In the genomic region with DNA sequence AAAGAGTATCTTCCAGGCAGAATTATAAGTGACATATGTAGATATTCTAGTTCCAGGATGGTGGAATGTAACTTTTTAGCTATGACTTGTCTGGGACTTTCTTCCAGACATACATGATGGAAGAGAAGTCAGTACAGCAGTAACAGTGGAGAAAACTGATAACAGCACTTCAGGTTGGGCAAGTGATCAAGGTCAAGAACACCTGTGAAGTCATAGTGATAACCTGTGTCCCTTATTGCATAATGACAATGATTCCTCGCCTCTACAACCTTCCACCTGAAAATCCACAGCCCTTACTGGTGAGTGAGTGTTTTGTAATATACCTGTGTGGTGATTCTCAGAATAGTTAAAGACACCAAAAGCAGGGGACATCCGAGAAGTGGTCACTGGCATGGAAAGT, we compare ENCODE assay signal across 19 mouse cellular contexts.
"Had no signal": no experiment of that assay in that cellular context is flagged by ENCODE, and none has a peak within 500 bp of the region (broad histone marks: within the 10 kb centered on the region; RNA-seq: fewer than 3 reads in every experiment).

No protein-coding gene starts in this region.

- H3K27ac ChIP-seq: midbrain, embryonic 10.5 days; midbrain, embryonic 12.5 days; neural tube, embryonic 13.5 days; neural tube, embryonic 15.5 days; stomach, embryonic 15.5 days; stomach, postnatal 0 days had no signal

- H3K9me3 ChIP-seq: midbrain, embryonic 10.5 days; midbrain, embryonic 12.5 days; neural tube, embryonic 13.5 days; neural tube, embryonic 15.5 days; stomach, embryonic 15.5 days had no signal

- H3K4me2 ChIP-seq: lung, embryonic 14.5 days; midbrain, embryonic 12.5 days; neural tube, embryonic 13.5 days; neural tube, embryonic 15.5 days; stomach, embryonic 15.5 days had no signal

- H3K27me3 ChIP-seq: midbrain, embryonic 12.5 days; neural tube, embryonic 13.5 days; neural tube, embryonic 15.5 days; stomach, embryonic 15.5 days had no signal

- H3K36me3 ChIP-seq: midbrain, embryonic 10.5 days; midbrain, embryonic 12.5 days; neural tube, embryonic 13.5 days; neural tube, embryonic 15.5 days; stomach, embryonic 15.5 days had no signal

- H3K4me3 ChIP-seq: midbrain, embryonic 10.5 days; midbrain, embryonic 12.5 days; myocyte; neural tube, embryonic 13.5 days; neural tube, embryonic 15.5 days; stomach, embryonic 15.5 days had no signal

- DNase-seq: lung, adult 18-20 months; lung, embryonic 14.5 days; lung, postnatal 4 days; midbrain, embryonic 14.5 days; retina, postnatal 1 day; right cerebral cortex, adult 18-20 months; right cerebral cortex, postnatal 25 days; right cerebral cortex, postnatal 4 days; thymus, adult 2 months; thymus, postnatal 25 days; thymus, postnatal 4 days had no signal

- H3K4me1 ChIP-seq: midbrain, embryonic 10.5 days; midbrain, embryonic 12.5 days; neural tube, embryonic 13.5 days; neural tube, embryonic 15.5 days; stomach, embryonic 15.5 days had no signal

- ATAC-seq: midbrain, embryonic 16.5 days had no signal

- H3K9ac ChIP-seq: lung, embryonic 14.5 days; midbrain, embryonic 12.5 days; neural tube, embryonic 13.5 days; neural tube, embryonic 15.5 days; stomach, embryonic 15.5 days had no signal
